Mouse (Mus musculus): Measurements from ENCODE around the gene Itm2c. TPM values are rescaled to one million over a fixed set of nuclear protein-coding genes. Genes with fewer than 3 reads are reported as not detected.
A peak's percentile ranks its signal among the peaks of the same experiment; 100 is the strongest.

Itm2c gene
- polyA plus RNA-seq, 1 experiment from 2014 or later = 124 TPM

DNA sequence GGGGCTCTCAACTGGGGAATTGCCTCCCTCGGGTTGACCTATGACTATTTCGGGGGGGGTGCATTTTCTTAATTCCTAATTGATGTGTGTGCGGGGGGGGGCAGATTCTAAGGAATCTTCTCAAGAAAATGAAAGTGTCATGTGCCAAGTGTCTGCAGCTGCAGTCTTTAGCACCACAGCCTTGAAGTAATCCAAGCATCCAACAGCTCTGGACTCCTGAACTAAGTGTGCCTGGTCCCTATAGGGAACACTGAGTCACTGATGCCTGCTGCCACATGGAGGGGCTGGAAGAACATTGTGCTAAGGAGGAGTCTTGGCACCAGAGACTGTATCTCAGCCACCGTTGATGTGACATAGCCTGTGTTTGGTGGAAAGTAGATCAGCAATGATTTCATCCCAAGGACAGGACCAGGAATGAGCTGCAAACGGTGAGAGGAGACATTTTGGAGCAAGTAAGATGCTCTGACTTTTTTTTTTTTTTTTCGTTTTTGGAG lies 36.8 kb upstream of the Itm2c start:
- Histone ChIP-seq H3K4me1 (replicated peaks; ENCODE audit: control insufficient read depth, insufficient read depth, low read length) (no peaks in the 10 kb centered on the region), H3K27ac (no peak overlapping the region), H3K4me2 (replicated peaks) (no peak overlapping the region), H3K27me3 (ENCODE audit: control insufficient read depth, insufficient read depth, low read length) (no peaks in the 10 kb centered on the region), H3K4me3 (replicated peaks; ENCODE audit: low read length) (no peak overlapping the region), H3K9ac (no peak overlapping the region), H3K9me3 (ENCODE audit: control insufficient read depth, low read length) (peaks cover 8% of the 10 kb centered on the region; the same call in 1 of the 2 replicates), H3K36me3 (replicated peaks; ENCODE audit: control insufficient read depth, insufficient read depth) (peaks cover 2% of the 10 kb centered on the region; the same call in 1 of the 2 replicates)
- no peak for ATAC-seq (ENCODE audit: low FRiP score)
- 81% methylated on average over 6 of the region's 6 CpGs for WGBS
- no peak for DNase-seq (ENCODE audit: low spot score)

DNA sequence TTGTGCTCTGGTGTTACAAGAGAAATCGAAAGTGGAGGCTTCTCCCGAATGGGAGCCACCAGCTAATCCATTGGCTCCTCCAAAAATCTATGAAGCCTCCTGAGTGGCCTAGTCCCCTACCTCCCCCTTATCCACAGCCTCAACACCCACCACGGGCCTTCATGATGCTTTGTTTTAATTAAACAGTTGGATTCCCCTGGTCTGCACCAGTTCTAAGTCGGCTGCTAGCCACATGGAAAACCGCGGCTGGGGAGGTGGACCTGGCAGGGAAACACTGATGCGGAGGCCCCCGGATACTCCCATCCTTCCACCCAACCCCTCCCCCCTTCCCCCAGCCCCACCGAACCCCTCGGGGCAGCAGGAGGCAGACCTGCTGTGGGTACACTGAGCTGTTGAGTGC lies 29.7 kb upstream of the Itm2c start:
- no peak overlapping the region for H3K4me2 ChIP-seq (replicated peaks)
- peaks cover 20% of the 10 kb centered on the region; the same call in 1 of the 2 replicates for H3K9me3 ChIP-seq (ENCODE audit: control insufficient read depth, low read length)
- ATAC-seq (ENCODE audit: low FRiP score) (no peak), DNase-seq (ENCODE audit: low spot score) (no peak)
- no peaks in the 10 kb centered on the region for H3K36me3 ChIP-seq (replicated peaks; ENCODE audit: control insufficient read depth, insufficient read depth)
- WGBS = 91% methylated on average over 10 of the region's 10 CpGs
- no peak overlapping the region for H3K4me3 ChIP-seq (replicated peaks; ENCODE audit: low read length)
- no peak overlapping the region for H3K27ac ChIP-seq
- no peak overlapping the region for H3K9ac ChIP-seq
- no peaks in the 10 kb centered on the region for H3K4me1 ChIP-seq (replicated peaks; ENCODE audit: control insufficient read depth, insufficient read depth, low read length)
- H3K27me3 ChIP-seq (ENCODE audit: control insufficient read depth, insufficient read depth, low read length) = no peaks in the 10 kb centered on the region

DNA sequence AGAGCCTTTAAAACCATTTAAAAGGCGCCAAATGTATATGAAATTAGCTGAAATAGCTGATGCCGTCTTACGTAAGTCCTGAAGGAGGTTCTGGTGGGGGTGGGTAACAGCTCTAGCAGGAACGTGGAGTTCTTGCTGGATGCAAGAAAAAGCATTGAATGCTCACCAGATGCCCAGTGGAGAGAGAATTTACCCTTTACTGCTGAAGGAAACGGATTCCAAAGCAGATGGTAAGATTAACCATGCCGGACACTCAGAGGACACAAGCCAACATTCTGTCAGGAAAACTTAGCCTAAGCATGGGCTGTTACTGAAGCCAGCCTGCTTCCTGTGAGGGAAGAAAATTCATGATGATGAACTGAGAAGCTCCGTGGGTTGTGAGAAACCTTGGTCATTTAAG lies 24.1 kb upstream of the Itm2c start:
- 0 out of 2 replicates have a peak, but pooled peaks cover 10% of the 10 kb centered on the region for H3K9me3 ChIP-seq (ENCODE audit: control insufficient read depth, low read length)
- H3K27me3 ChIP-seq (ENCODE audit: control insufficient read depth, insufficient read depth, low read length) = no peaks in the 10 kb centered on the region
- no peak overlapping the region for H3K4me2 ChIP-seq (replicated peaks)
- no peak for DNase-seq (ENCODE audit: low spot score)
- H3K9ac ChIP-seq = no peak overlapping the region
- ATAC-seq (ENCODE audit: low FRiP score) = no peak
- whole genome bisulfite sequencing = 87% methylated on average over 7 of the region's 7 CpGs
- H3K4me3 ChIP-seq (replicated peaks; ENCODE audit: low read length) = no peak overlapping the region
- no peak overlapping the region for H3K27ac ChIP-seq
- no peaks in the 10 kb centered on the region for H3K4me1 ChIP-seq (replicated peaks; ENCODE audit: control insufficient read depth, insufficient read depth, low read length)
- no peaks in the 10 kb centered on the region for H3K36me3 ChIP-seq (replicated peaks; ENCODE audit: control insufficient read depth, insufficient read depth)

DNA sequence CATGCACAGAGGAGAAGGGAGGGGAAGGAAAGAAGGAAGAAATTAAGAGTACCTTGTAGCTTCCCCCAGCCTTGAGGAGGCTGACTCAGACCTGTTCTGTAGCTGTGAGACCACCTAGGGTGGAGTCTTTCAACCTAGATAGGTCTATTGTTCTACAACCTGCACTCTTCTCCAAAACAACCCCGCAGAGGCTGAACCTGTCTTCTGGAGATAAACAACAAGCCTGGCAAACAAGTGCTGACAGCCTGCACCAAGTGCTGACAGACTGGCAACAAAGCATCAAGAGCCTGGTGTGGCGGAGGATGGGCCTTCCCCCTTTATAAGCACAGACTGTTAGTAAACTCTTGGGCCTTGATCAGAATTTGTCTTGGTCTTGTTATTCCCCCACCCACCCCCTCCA lies 23.5 kb upstream of the Itm2c start:
- WGBS = 79% methylated on average over 2 of the region's 2 CpGs
- no peak for ATAC-seq (ENCODE audit: low FRiP score)
- no peak overlapping the region for H3K9ac ChIP-seq

DNA sequence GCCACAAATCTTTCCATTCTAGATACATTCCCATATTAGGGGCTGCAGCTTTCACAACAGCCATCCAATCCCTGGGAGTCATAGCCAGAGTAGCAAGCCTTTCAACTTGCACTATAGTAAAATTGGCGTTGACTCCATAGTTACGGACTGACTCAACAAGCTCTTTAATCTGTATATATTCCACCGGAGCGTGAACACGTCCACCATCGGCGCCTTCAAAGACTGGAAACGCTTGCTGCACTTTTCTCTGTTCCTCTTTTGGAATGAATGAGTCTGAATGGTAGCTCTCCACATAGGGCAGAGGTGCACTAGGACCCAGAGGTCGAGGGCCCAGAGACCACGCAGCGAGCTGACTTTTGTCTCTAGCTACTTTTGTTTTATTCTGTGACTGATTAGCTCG lies 12.1 kb upstream of the Itm2c start:
- no peak overlapping the region for H3K9ac ChIP-seq
- DNase-seq (ENCODE audit: low spot score) = no peak
- peaks cover 14% of the 10 kb centered on the region; the same call in 1 of the 2 replicates for H3K9me3 ChIP-seq (ENCODE audit: control insufficient read depth, low read length)
- H3K4me1 ChIP-seq (replicated peaks; ENCODE audit: control insufficient read depth, insufficient read depth, low read length) = no peaks in the 10 kb centered on the region
- no peaks in the 10 kb centered on the region for H3K36me3 ChIP-seq (replicated peaks; ENCODE audit: control insufficient read depth, insufficient read depth)
- H3K27me3 ChIP-seq (ENCODE audit: control insufficient read depth, insufficient read depth, low read length) = no peaks in the 10 kb centered on the region
- H3K4me3 ChIP-seq (replicated peaks; ENCODE audit: low read length) = no peak overlapping the region
- no peak overlapping the region for H3K4me2 ChIP-seq (replicated peaks)
- no peak overlapping the region for H3K27ac ChIP-seq
- no peak for ATAC-seq (ENCODE audit: low FRiP score)
- WGBS = 93% methylated on average over 12 of the region's 12 CpGs

More for the DNA sequence above, 23.5 kb upstream of the Itm2c start:
- no peak for DNase-seq (ENCODE audit: low spot score)
- no peak overlapping the region for H3K27ac ChIP-seq
- H3K36me3 ChIP-seq (replicated peaks; ENCODE audit: control insufficient read depth, insufficient read depth) = no peaks in the 10 kb centered on the region
- H3K4me1 ChIP-seq (replicated peaks; ENCODE audit: control insufficient read depth, insufficient read depth, low read length) = no peaks in the 10 kb centered on the region
- no peak overlapping the region for H3K4me2 ChIP-seq (replicated peaks)
- no peak overlapping the region for H3K4me3 ChIP-seq (replicated peaks; ENCODE audit: low read length)
- no peaks in the 10 kb centered on the region for H3K27me3 ChIP-seq (ENCODE audit: control insufficient read depth, insufficient read depth, low read length)
- H3K9me3 ChIP-seq (ENCODE audit: control insufficient read depth, low read length) = peaks cover 14% of the 10 kb centered on the region; the same call in 1 of the 2 replicates

DNA sequence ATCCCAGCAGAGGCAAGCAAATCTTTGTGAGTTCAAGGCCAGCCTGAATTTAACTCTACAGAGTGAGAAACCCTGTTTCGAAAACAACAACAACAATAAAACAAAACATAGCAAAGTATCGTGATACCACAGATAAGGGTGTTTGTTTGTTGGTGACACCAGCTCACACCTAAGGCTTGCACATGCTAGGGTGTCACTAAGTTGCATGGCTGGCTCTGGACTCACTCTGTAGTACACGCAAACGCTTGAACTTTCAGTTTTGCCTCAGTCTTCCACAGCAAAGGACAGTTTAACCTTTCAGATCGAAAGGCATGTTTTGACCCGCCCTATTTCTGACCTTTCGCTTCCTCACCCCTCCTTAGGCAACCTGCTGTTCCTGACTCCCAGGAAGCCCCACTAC lies 6.9 kb upstream of the Itm2c start:
- 89% methylated on average over 7 of the region's 7 CpGs for WGBS
- H3K9me3 ChIP-seq (ENCODE audit: control insufficient read depth, low read length) = 0 out of 2 replicates have a peak, but pooled peaks cover 2% of the 10 kb centered on the region
- H3K27ac ChIP-seq = no peak overlapping the region
- DNase-seq (ENCODE audit: low spot score) = no peak
- H3K27me3 ChIP-seq (ENCODE audit: control insufficient read depth, insufficient read depth, low read length) = no peaks in the 10 kb centered on the region
- no peak overlapping the region for H3K9ac ChIP-seq
- no peak overlapping the region for H3K4me2 ChIP-seq (replicated peaks)
- ATAC-seq (ENCODE audit: low FRiP score) = no peak
- no peaks in the 10 kb centered on the region for H3K36me3 ChIP-seq (replicated peaks; ENCODE audit: control insufficient read depth, insufficient read depth)
- no peak overlapping the region for H3K4me3 ChIP-seq (replicated peaks; ENCODE audit: low read length)
- no peaks in the 10 kb centered on the region for H3K4me1 ChIP-seq (replicated peaks; ENCODE audit: control insufficient read depth, insufficient read depth, low read length)

DNA sequence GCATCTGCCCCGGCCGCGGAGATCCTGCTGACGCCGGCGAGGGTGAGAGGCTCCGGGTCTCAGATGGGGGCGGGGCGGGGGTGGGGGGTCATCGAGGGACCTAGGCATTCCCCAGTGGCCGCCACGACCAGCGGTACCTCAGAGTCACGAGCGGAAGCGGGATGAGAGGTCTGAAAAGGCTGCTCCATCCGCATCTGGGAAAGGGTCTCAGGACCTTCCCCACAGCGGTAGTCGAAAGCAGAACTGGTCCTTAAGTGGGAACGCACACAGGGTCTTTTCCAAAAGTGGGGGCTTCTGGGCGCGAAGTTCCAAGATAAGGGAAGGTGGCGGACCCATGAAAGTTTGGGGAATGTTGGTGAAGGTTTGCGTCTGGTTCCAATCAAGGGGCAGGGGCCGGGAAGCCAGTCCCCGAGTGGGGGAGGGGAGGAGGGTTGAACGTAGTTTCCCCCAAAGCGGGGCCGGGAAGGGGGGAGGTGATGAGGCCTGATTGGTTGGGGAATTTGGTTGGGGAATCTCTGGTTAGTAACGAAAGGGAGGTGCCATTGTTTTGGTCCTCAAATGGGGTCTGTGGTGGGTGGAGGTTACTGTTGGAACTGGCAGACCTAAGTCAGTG lies 773 bp downstream of the Itm2c start:
- H3K9me3 ChIP-seq (ENCODE audit: control insufficient read depth, low read length) = no peaks in the 10 kb centered on the region
- H3K4me2 ChIP-seq (replicated peaks) = peak overlapping the region; percentile 65
- H3K27ac ChIP-seq = peak overlapping the region; percentile 89
- under 1% methylated on average over 30 of the region's 30 CpGs for WGBS
- no peaks in the 10 kb centered on the region for H3K27me3 ChIP-seq (ENCODE audit: control insufficient read depth, insufficient read depth, low read length)
- no peaks in the 10 kb centered on the region for H3K36me3 ChIP-seq (replicated peaks; ENCODE audit: control insufficient read depth, insufficient read depth)
- peaks cover 44% of the 10 kb centered on the region for H3K4me1 ChIP-seq (replicated peaks; ENCODE audit: control insufficient read depth, insufficient read depth, low read length)
- ATAC-seq (ENCODE audit: low FRiP score) (peak; percentile 10), DNase-seq (ENCODE audit: low spot score) (peak; percentile 64)
- H3K4me3 ChIP-seq (replicated peaks; ENCODE audit: low read length) = peak overlapping the region; percentile 86
- H3K9ac ChIP-seq = peak overlapping the region; percentile 84

DNA sequence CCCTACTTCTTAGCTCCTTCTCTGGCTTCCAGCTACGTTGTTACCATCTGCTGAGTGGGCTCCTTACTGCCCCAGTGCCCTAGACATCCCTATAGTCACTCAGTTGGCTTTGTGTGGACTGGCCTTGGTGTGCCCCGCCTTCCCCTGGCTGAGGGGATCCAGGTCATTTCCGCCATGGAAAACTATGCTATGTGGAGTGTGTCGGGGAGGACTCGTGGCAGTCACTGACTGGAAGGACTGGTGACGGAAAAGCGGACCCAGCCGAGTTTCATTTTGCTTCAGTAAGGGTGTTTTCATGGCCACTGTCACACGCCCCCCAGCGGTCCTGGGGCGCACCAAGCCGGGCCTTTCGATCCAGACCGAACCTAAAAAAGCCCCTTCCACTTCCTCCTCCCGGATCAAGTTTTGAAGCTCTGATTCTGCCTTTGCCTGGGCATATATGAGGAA lies 1.3 kb downstream of the Itm2c start:
- DNase-seq (ENCODE audit: low spot score) = peak; percentile 67
- Histone ChIP-seq H3K4me3 (replicated peaks; ENCODE audit: low read length) (peak overlapping the region; percentile 86), H3K4me2 (replicated peaks) (peak overlapping the region; percentile 65), H3K9ac (peak overlapping the region; percentile 84), H3K27me3 (ENCODE audit: control insufficient read depth, insufficient read depth, low read length) (no peaks in the 10 kb centered on the region), H3K4me1 (replicated peaks; ENCODE audit: control insufficient read depth, insufficient read depth, low read length) (peaks cover 49% of the 10 kb centered on the region), H3K36me3 (replicated peaks; ENCODE audit: control insufficient read depth, insufficient read depth) (no peaks in the 10 kb centered on the region), H3K9me3 (ENCODE audit: control insufficient read depth, low read length) (no peaks in the 10 kb centered on the region), H3K27ac (peak overlapping the region; percentile 89)
- ATAC-seq (ENCODE audit: low FRiP score) = peak; percentile 49
- 2% methylated on average over 15 of the region's 15 CpGs for WGBS

DNA sequence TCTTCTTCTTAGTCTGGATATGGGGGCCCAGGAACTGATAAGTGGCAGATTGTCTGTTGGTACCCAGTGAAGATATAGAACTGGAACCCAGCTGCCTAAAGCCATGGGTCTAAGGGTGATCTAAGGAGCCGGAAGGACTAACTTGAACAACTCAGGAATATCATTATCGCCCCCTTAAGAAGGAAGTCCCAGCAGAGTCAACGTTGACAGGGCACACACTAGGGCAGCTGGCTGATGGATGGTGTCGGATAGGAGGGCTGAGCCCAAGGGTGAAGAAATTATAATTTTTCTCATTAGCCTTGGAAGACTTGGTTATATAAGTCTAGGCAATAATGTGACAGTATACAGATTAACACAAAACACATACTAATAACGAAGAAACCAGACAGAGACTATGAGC lies 2.0 kb downstream of the Itm2c start:
- Histone ChIP-seq H3K9me3 (ENCODE audit: control insufficient read depth, low read length) (no peaks in the 10 kb centered on the region), H3K4me3 (replicated peaks; ENCODE audit: low read length) (peak overlapping the region; percentile 86), H3K36me3 (replicated peaks; ENCODE audit: control insufficient read depth, insufficient read depth) (no peaks in the 10 kb centered on the region), H3K4me1 (replicated peaks; ENCODE audit: control insufficient read depth, insufficient read depth, low read length) (peaks cover 55% of the 10 kb centered on the region), H3K9ac (peak overlapping the region; percentile 84), H3K27ac (peak overlapping the region; percentile 89), H3K4me2 (replicated peaks) (peak overlapping the region; percentile 65), H3K27me3 (ENCODE audit: control insufficient read depth, insufficient read depth, low read length) (no peaks in the 10 kb centered on the region)
- no peak for DNase-seq (ENCODE audit: low spot score)
- ATAC-seq (ENCODE audit: low FRiP score) = no peak
- 55% methylated on average over 5 of the region's 5 CpGs for WGBS

All from hindbrain, embryonic 14.5 days (tissue).